Mouse (Mus musculus): ENCODE data around the gene Rab11fip3.
A peak's percentile ranks its signal among the peaks of the same experiment; 100 is the strongest.

Rab11fip3 gene

GRCm38 (mm10) chr17:25953161-25953560 is 116.2 kb downstream of the Rab11fip3 start:
- DNase-seq = no peak

- DNase-seq = peak; percentile 26
These were observed 117.3 kb downstream of the Rab11fip3 start, which contains the start of gene A930017K11Rik for GRCm38 (mm10) chr17:25951803-25952623. TSS of gene A930017K11Rik (minus strand) at chr17:25952565.

DNA sequence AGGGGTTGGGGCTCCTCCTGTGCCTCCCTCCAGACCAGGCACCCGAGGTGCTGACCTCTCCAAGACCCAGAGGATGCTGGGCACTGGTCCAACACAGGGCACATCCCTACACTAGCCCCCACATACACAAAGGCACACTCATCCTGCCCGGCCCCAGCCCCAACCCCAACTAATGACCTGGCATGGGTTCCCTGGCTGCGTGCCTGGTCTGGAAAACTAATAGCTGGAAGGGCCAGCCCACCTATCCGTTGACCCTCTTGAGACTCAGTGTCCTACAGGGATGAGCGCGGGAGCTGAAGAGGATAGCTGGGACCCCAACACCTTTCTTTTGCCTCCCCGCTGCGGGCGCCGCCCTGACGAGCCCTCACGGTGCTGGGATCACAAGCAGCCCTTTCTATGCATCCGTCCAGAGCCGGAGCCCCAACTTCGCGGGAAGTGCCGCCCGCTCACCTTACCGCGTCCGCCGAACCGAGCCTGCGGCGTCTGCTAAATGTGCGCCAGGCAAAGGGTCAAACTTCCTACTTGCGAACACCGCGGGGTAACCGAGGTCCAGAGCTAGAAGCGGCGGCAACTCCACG is 118.0 kb downstream of the Rab11fip3 start:
- peak; percentile 14 for DNase-seq

GRCm38 (mm10) chr17:25950706-25951105 is 118.6 kb downstream of the Rab11fip3 start:
- DNase-seq = no peak

- no peak for DNase-seq
These were observed 119.4 kb downstream of the Rab11fip3 start for GRCm38 (mm10) chr17:25949981-25950380.

- no peak for DNase-seq
These were observed 121.3 kb downstream of the Rab11fip3 start for GRCm38 (mm10) chr17:25948051-25948450.

DNA sequence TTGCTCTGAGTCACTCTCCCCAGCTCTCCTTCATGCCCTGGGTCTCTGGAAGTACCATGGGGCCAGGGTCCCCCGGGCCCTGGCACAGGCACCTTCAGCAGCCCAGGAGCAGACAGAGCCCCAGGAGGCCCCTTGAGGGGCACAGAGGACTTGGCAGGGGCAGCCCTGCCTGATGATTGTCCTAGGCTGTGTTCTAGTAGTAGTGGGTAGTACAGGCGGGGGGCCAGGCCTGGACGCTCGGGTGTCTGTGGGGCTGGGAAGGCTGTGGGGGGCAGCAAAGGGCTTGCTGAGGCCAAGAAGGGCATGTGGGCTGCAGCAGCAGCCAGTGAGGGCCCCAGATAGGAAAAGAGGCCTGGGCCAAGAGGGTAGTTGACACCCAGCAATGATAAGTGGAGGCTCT is 121.8 kb downstream of the Rab11fip3 start:
- no peak for DNase-seq

- DNase-seq = no peak
These were observed 122.5 kb downstream of the Rab11fip3 start for GRCm38 (mm10) chr17:25946891-25947290.

DNA sequence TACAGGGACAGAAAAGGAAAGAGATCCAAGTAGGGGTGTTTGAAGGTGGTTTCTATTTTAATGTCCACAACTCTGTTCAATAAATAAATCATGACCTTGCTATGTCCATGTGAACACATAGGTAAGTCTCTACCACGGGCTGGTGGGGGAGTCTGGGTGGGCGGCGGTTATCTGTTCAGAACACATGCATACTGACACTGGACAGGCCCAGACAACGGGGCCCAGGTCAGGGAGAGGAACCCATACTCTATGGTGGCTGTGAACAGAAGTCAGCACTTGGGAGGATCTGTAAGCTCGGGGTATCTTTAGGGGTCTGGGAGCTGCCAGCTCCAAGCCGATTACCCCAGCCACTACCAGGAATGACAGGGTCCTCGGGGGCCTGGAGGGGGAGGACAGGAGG is 123.0 kb downstream of the Rab11fip3 start:
- DNase-seq = no peak

DNA sequence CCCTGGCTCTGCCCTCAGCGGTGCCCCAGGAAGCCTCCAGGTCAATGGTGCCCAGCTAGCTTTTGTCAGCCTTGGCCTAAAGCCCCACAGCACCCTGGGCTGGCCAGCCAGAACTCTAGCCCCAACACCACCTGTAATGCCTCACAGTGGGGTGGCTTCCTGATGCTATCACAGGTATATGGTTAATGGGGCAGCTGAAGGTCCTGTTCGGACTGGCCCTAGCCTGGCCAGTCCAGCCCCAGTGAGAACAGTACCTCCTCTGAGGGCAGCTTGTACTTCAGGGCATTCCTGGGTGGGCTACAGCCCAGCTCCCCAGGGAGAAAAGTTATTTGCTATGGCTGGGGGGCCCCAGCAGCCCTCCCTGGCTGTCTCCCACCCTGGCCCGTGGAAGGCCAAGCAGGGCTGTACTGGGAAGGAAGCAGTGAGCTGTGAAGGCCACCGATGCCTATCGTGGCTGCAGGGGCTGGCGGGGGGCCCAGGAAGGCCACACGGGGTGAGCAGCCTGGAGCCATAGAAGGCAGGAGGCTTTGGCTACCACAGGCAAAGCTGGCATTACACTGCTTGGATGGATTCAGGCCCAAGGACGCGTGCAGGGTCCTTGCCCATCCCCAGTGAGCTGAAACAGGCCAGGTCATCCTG is 123.7 kb downstream of the Rab11fip3 start:
- DNase-seq = no peak

- no peak for DNase-seq
These were observed 124.8 kb downstream of the Rab11fip3 start, which contains the start of the genes Pigq and Nhlrc4 for GRCm38 (mm10) chr17:25944366-25945163. TSS of gene Pigq (minus strand) at chr17:25944936. TSS of gene Nhlrc4 (minus strand) at chr17:25944961.

- DNase-seq = no peak
These were observed 125.6 kb downstream of the Rab11fip3 start for GRCm38 (mm10) chr17:25943769-25944168.

DNA sequence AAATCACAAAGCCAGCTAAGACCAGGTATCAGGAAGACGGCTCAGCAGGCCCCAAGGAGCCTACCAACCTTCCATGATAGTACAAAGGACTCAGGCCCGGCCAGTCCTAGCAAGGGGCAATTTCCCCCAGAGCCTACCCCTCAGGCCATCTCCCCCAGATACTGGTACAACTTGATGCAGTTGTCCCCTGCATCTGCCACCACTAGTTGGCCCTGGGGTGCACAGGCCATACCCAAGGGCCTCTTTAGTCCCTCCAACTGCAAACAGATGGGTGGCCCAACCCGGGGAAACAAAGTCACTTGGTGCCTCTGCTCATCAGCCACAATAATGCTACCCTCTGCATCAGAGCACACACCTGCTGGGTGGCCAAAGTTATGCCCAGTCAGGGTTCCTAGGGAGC is 126.1 kb downstream of the Rab11fip3 start:
- DNase-seq = no peak

DNA sequence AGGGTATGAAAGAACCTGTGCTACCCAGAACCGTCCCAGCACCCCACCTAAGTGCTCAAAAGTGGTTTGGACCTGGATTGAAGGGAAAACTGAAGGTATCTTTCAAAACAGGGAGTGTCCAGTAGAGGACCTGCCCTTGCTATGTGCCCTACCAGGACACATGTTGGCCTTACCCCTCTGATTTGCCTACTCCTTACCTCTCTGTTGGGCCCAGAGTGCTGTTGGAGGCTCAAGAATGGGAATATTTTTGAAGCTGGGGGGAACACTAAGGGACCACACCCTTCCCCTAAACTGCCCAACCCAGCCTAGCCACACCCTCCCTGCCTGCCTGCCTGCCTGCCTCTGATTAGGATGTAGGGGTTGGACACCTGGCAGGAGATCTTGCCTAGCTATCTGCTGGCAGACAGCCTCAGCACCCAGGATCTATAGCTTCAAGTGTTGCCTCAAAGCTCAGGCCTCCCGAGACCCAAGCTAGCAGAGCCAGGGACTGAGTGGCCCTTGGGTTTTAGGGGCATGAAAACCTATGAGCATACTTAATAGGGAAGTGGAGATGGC is 126.7 kb downstream of the Rab11fip3 start:
- DNase-seq = no peak

DNA sequence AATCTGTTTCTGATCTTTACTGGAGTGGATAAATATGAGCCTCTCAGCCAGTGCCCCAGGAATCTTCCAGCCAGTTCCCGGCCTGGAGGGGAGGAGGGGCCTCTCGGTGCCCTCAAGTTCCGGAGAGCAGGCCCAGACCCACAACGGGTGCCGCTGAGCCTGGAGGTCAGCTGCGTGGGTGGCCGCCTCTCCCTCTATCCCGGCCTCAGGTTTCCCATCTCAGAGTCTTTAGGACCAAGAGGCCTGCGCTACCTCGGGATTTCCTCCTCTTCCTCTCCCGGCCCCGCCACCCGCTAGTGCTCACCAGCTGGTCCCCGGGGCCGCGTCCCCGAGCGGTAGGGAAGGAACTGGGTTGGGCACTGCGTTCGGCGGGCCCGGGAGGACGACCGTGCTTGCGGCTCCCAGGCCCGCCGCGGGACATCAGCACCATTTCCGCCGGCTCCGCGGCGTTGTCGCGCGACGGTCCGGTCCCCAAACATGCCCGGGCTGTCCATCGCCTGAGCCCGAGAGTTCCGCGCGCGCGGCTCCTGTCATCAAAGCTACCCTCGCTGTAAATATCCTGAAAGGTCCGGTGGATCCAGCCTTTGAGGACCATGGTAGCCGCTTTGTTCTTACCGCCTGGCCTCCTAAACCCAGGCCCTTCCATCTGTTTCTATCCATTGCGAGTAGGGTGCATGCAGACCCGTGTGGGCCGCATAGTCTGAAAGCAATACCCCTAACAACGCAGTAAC is 127.7 kb downstream of the Rab11fip3 start:
- peak; percentile 85 for DNase-seq
